In genomic region chr2:156809579-156809978, GRCm38 (mm10) we compare ENCODE assay signal across 9 mouse cellular contexts. TPM values are rescaled to one million over a fixed set of nuclear protein-coding genes. Genes with fewer than 3 reads are reported as not detected.
DNase-seq lines count a peak whose midpoint lies in the region; ATAC-seq and TF ChIP-seq lines count a peak whose summit lies in the region.
"Had no signal": no experiment of that assay in that cellular context is flagged by ENCODE, and none has a peak within 500 bp of the region (broad histone marks: within the 10 kb centered on the region; RNA-seq: fewer than 3 reads in every experiment).

No protein-coding gene starts in this region.

- peak; percentile 9 to 60 for DNase-seq in spleen, adult 18-20 months
- DNase-seq in spleen, adult 12 weeks (ENCODE audit: low spot score): no peak
- peak; percentile 45 to 66 for DNase-seq in cerebellum, adult 2 months
- peak; percentile 14 to 61 for DNase-seq in frontal cortex, postnatal 14 days (ENCODE audit: low spot score in 2 of 2)
- peak; percentile 43 to 76 for DNase-seq in kidney, adult 8-10 months
- peak; percentile 83 for DNase-seq in limb, embryonic 11.5 days (ENCODE audit: low spot score)
- DNase-seq in ovary, adult 18-20 months (ENCODE audit: low spot score): peak; percentile 15
- DNase-seq in thymus, postnatal 10 days (ENCODE audit: low spot score in 2 of 2): peak; percentile 7 to 51

- H3K27ac ChIP-seq in cerebellum, adult 2 months (ENCODE audit: insufficient read depth, low read length): no peak overlapping the region
- no peak overlapping the region for H3K27ac ChIP-seq in limb, embryonic 11.5 days (replicated peaks; ENCODE audit: low read depth, low read length)
- H3K27ac ChIP-seq: heart, embryonic 13.5 days had no signal

- TF ChIP-seq POLR2A in cerebellum, adult 2 months (IDR thresholded peaks at IDR 0.05; ENCODE audit: borderline replicate concordance, insufficient read depth, low read length): no peak

- H3K27me3 ChIP-seq in cerebellum, adult 2 months (ENCODE audit: control insufficient read depth, insufficient read depth, low read length): no peaks in the 10 kb centered on the region
- no peaks in the 10 kb centered on the region for H3K27me3 ChIP-seq in limb, embryonic 11.5 days (ENCODE audit: control insufficient read depth, insufficient read depth, low read length)

- peak; percentile 82 for TF ChIP-seq CTCF in cerebellum, adult 2 months (IDR thresholded peaks at IDR 0.05; ENCODE audit: borderline replicate concordance, insufficient read depth, low read depth, low read length)

- no peak overlapping the region for H3K9ac ChIP-seq in limb, embryonic 11.5 days (ENCODE audit: low read length)
- H3K9ac ChIP-seq: heart, embryonic 13.5 days had no signal

- H3K4me1 ChIP-seq in cerebellum, adult 2 months (ENCODE audit: control insufficient read depth, insufficient read depth, low read length): no peaks in the 10 kb centered on the region
- peaks cover 5% of the 10 kb centered on the region for H3K4me1 ChIP-seq in limb, embryonic 11.5 days (ENCODE audit: control insufficient read depth, insufficient read depth, low read length)

- no peak overlapping the region for H3K4me2 ChIP-seq in limb, embryonic 11.5 days (ENCODE audit: low read depth, severe bottlenecking)
- H3K4me2 ChIP-seq: heart, embryonic 13.5 days had no signal

- no peak overlapping the region for H3K4me3 ChIP-seq in cerebellum, adult 2 months (replicated peaks; ENCODE audit: insufficient read depth, low read depth, low read length)
- no peak overlapping the region for H3K4me3 ChIP-seq in limb, embryonic 11.5 days (ENCODE audit: low read depth, low read length)
- H3K4me3 ChIP-seq: heart, embryonic 13.5 days had no signal

- H3K9me3 ChIP-seq in limb, embryonic 11.5 days (ENCODE audit: control insufficient read depth, low read length): no peaks in the 10 kb centered on the region
- H3K9me3 ChIP-seq: heart, embryonic 13.5 days had no signal

- no peaks in the 10 kb centered on the region for H3K36me3 ChIP-seq in limb, embryonic 11.5 days (ENCODE audit: control insufficient read depth, insufficient read depth, low read length)
- H3K36me3 ChIP-seq: heart, embryonic 13.5 days had no signal

- WGBS in cerebellum, adult 2 months: 32% methylated on average over 2 of the region's 2 CpGs
- WGBS in limb, embryonic 11.5 days: 55% methylated on average over 2 of the region's 2 CpGs

- 0 out of 2 replicates have a peak, but pooled peaks have one; percentile 26 for ATAC-seq in limb, embryonic 11.5 days (ENCODE audit: insufficient number of reproducible peaks, low FRiP score, low TSS enrichment, low read depth)

RNA-seq across cellular contexts. Expression of gene Tgif2, which starts 30.2 kb away (rescaled TPM):
- polyA plus RNA-seq in cerebellum, adult 2 months (2012; rRNA removed): 1.8 and 2.3 TPM in 2 replicates
- polyA plus RNA-seq in limb, embryonic 11.5 days (2014; fragmentation: Nextera tagmentation; extraction: Ambion mirVana): 99.5 and 100.0 TPM in 2 replicates

RNA-seq across cellular contexts. Expression of gene Myl9, which starts 34.4 kb away (rescaled TPM):
- polyA plus RNA-seq in cerebellum, adult 2 months (2012; rRNA removed): 39.2 and 40.0 TPM in 2 replicates
- 82.0 and 83.8 TPM in 2 replicates for polyA plus RNA-seq in limb, embryonic 11.5 days (2014; fragmentation: Nextera tagmentation; extraction: Ambion mirVana)

RNA-seq across cellular contexts. Expression of gene 4930518I15Rik, which starts 48.2 kb away (rescaled TPM):
- 5.4 and 5.8 TPM in 2 replicates for polyA plus RNA-seq in cerebellum, adult 2 months (2012; rRNA removed)
- polyA plus RNA-seq in limb, embryonic 11.5 days (2014; fragmentation: Nextera tagmentation; extraction: Ambion mirVana): 6.3 and 8.0 TPM in 2 replicates

RNA-seq across cellular contexts. Expression of gene Rab5if, which starts 53.3 kb away (rescaled TPM):
- 145 and 149 TPM in 2 replicates for polyA plus RNA-seq in cerebellum, adult 2 months (2012; rRNA removed)
- polyA plus RNA-seq in limb, embryonic 11.5 days (2014; fragmentation: Nextera tagmentation; extraction: Ambion mirVana): 190 and 202 TPM in 2 replicates

Comparison
In these comparisons a context has a peak if more than half of its experiments do, and no peak if none do; other contexts are left out.
1. RNA of gene Tgif2, which starts 30.2 kb away (polyA plus RNA-seq): 99.5 to 100.0 TPM in limb, embryonic 11.5 days; 1.8 to 2.3 TPM in cerebellum, adult 2 months; every median in the first group is over 10 times any median in the second.